Mouse (Mus musculus): ENCODE data around the gene Rhox4b.
"Not testable (repeated sequence)": the region's sequence is repeated elsewhere in the genome, so short reads cannot be mapped to it uniquely, and the experiment has no call there.

DNA sequence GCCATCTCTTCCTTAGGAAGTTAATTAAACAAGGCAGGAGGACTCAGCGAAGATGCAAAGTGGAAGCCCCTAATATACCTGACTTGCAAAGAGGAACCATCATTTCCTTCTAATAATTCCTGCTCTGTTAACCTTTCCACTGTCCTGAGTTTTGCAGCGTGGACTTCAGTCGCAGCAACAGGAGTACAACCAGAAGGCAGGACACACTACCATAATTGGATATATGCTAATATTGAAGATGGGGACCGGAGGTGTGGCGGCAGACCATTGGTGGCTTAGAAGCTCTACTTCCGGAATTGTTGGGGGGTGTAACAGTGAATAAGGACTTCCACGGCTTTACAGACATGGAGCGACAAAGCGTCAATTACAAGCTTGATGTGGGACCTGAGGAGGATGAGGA is 20.5 kb upstream of the Rhox4b start, which contains the start of gene Rhox2b:
- not testable (repeated sequence) for TF ChIP-seq CTCF (IDR thresholded peaks at IDR 0.05; ENCODE audit: control insufficient read depth, insufficient read depth, low read length); POLR2A (IDR thresholded peaks at IDR 0.05; ENCODE audit: borderline replicate concordance, control insufficient read depth, low read depth, low read length)
